Mouse (Mus musculus) neural tube, embryonic 15.5 days (tissue): ENCODE measurements around the gene Fgf10. TPM values are rescaled to one million over a fixed set of nuclear protein-coding genes. Genes with fewer than 3 reads are reported as not detected.

Experiments used
- ATAC-seq: fragments of 200-750 bp; cut with Nextera tagmentation; 2 replicates; pipeline ENCODE4 v1.8.0; 2017; ENCODE audit warnings: mild to moderate bottlenecking, moderate TSS enrichment, moderate library complexity; ENCODE audit not compliant: low FRiP score
- H3K27ac ChIP-seq: fragments of 300-500 bp; sonication (generic); replicated peaks from 2 replicates; pipeline ENCODE4 v1.5.1; 2015; ENCODE audit warnings: mild to moderate bottlenecking, inconsistent platforms
- H3K27me3 ChIP-seq: fragments of 300-500 bp; sonication (generic); replicated peaks from 2 replicates; pipeline ENCODE4 v1.6.1; 2015; ENCODE audit warnings: inconsistent platforms
- H3K36me3 ChIP-seq: fragments of 300-500 bp; sonication (generic); 2 replicates; pipeline ENCODE4 v1.6.1; 2015; ENCODE audit warnings: inconsistent platforms
- H3K4me1 ChIP-seq: fragments of 300-500 bp; sonication (generic); 2 replicates; pipeline ENCODE4 v1.6.1; 2015; ENCODE audit warnings: inconsistent platforms
- H3K4me2 ChIP-seq: fragments of 300-500 bp; sonication (generic); 2 replicates; pipeline ENCODE4 v1.6.1; 2015; ENCODE audit warnings: inconsistent platforms, mild to moderate bottlenecking, moderate library complexity
- H3K4me3 ChIP-seq: fragments of 300-500 bp; sonication (generic); replicated peaks from 2 replicates; pipeline ENCODE4 v1.5.1; 2015; ENCODE audit warnings: mild to moderate bottlenecking, inconsistent platforms
- H3K9ac ChIP-seq: fragments of 300-500 bp; sonication (generic); replicated peaks from 2 replicates; pipeline ENCODE4 v1.6.1; 2015; ENCODE audit warnings: mild to moderate bottlenecking, inconsistent platforms
- H3K9me3 ChIP-seq: fragments of 300-500 bp; sonication (generic); replicated peaks from 2 replicates; pipeline ENCODE4 v1.6.1; 2016; ENCODE audit warnings: inconsistent platforms
- WGBS: fragments of 180-500 bp; shearing (Covaris S2); methylation state at CpG from one replicate; pipeline ENCODE4 v1.1.7; 2015; ENCODE audit warnings: mixed read lengths; 5-methylcytosine and 5-hydroxymethylcytosine counted together
- polyA plus RNA-seq: library from polyadenylated mRNA; unstranded; fragments of >200 nt; fragmentation: Nextera tagmentation; extraction: Ambion mirVana; gene quantifications from 2 replicates; pipeline ENCODE4 v1.2.1, GENCODE M21; 2015

Gene Fgf10
- polyA plus RNA-seq, 1 experiment from 2014 or later = 2.3 TPM

DNA sequence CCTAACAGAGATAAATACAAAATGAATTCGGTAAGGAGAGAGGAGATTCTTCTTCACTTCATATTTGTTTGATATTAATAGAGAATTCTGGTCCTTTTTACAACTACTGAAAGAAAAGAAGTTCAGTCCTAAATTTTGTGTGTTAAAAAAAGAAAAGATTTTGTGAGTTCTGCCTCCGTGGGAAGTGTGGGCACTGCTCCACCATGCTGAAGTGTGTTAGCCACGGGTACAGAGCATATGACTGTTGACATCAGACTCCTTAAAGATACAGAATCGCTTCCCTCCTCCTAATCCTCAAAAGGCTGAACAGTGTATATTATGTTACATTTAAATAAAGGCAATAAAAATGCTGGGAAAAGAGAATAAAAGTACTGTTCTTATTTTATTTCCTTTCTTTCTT lies 122.2 kb downstream of the Fgf10 start:
- no peaks in the 10 kb centered on the region for H3K27me3 ChIP-seq
- no peaks in the 10 kb centered on the region for H3K36me3 ChIP-seq
- no peaks in the 10 kb centered on the region for H3K4me1 ChIP-seq
- no peak overlapping the region for H3K9ac ChIP-seq
- H3K9me3 ChIP-seq = no peaks in the 10 kb centered on the region
- no peak for ATAC-seq
- H3K4me2 ChIP-seq = no peak overlapping the region
- 70% methylated on average over 4 of the region's 4 CpGs for WGBS
- no peak overlapping the region for H3K27ac ChIP-seq
- no peak overlapping the region for H3K4me3 ChIP-seq

DNA sequence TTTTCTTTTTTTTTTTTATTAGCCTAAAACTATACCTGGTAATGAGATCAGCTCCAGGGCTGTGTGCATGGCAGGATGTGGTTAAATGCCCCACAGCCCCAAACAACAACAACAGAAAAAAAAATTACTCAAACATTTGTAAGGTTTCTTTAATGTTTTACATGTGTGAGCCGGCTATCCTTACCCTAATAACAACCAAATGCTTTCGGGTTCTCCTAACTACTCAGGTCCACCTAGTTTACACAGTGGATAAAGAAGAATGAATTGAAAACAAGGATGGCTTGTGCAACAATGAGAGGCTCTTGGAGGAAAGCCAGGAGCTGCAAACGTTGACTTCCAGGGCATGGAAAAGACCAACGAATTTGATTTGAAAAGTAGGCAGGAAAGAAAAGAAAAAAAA lies 122.6 kb downstream of the Fgf10 start:
- H3K36me3 ChIP-seq = no peaks in the 10 kb centered on the region
- no peak overlapping the region for H3K4me3 ChIP-seq
- no peaks in the 10 kb centered on the region for H3K9me3 ChIP-seq
- no peaks in the 10 kb centered on the region for H3K27me3 ChIP-seq
- H3K27ac ChIP-seq = no peak overlapping the region
- no peaks in the 10 kb centered on the region for H3K4me1 ChIP-seq
- WGBS = 46% methylated on average over 4 of the region's 4 CpGs
- no peak overlapping the region for H3K9ac ChIP-seq
- ATAC-seq = no peak
- H3K4me2 ChIP-seq = no peak overlapping the region

DNA sequence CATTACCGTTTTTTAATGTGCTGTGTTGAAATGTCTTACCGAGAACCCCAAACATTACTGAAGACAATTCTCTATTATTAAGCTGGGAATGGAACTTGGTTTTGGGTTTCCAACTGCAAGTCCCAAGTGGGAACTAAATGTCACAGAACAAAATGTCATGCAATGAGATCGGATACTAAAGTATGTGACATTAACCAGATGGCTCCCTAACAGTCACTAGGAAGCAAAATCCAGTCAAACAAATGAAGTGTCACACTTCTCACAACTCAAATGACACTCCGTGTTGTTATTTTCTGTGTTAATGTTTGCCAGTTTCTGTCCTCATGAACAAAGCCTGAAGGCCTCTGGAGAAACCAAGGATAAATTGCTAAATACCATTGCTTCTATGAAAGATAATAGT lies 130.6 kb downstream of the Fgf10 start:
- Histone ChIP-seq H3K27ac (no peak overlapping the region), H3K4me1 (no peaks in the 10 kb centered on the region), H3K9me3 (no peaks in the 10 kb centered on the region), H3K27me3 (no peaks in the 10 kb centered on the region), H3K36me3 (no peaks in the 10 kb centered on the region), H3K4me3 (no peak overlapping the region), H3K4me2 (no peak overlapping the region), H3K9ac (no peak overlapping the region)
- no peak for ATAC-seq
- WGBS = 89% methylated on average over 4 of the region's 4 CpGs

DNA sequence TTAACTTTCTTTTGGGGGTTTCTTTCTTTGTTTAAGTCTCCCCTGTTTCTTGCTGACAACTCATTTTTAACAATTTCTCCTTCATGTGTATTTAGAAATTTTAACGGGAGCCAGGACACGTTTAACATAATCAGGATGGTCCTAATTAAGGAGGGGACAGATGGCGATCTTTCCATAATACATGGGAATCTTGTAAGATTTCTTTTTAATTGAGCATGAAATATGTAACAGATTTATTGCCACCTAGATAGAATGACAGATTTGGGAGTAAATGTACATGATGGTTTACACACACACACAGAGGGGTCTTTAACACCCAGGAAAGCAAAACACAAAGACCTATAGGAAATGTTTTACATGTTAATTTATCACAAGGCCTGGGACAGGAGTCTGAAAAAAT lies 137.1 kb downstream of the Fgf10 start:
- H3K4me1 ChIP-seq = no peaks in the 10 kb centered on the region
- no peaks in the 10 kb centered on the region for H3K27me3 ChIP-seq
- no peak overlapping the region for H3K4me3 ChIP-seq
- no peak overlapping the region for H3K27ac ChIP-seq
- no peak overlapping the region for H3K4me2 ChIP-seq
- H3K9me3 ChIP-seq = no peaks in the 10 kb centered on the region
- H3K9ac ChIP-seq = no peak overlapping the region
- no peak for ATAC-seq
- H3K36me3 ChIP-seq = no peaks in the 10 kb centered on the region
- 76% methylated on average over 3 of the region's 3 CpGs for WGBS

DNA sequence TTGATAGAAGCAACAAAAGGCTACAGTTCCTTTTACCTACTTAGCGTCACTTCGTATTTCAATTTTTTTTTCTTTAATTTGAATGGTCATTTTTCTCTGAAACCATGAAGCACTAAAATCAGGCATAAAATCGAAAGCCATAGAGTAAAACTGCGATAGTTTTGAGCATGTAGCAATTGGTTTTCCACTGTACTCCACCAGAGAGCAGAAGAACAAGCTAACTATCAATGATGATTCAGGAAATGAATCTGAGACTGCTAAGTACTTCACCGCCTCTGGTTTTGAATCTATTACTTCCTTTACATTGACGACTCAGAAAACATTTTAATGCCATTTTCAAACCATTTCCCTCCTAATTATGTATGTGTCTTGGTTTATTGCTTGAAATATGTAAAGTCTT lies 150.2 kb downstream of the Fgf10 start:
- WGBS = 89% methylated on average over 6 of the region's 6 CpGs
- H3K4me3 ChIP-seq = no peak overlapping the region
- ATAC-seq = no peak
- H3K36me3 ChIP-seq = no peaks in the 10 kb centered on the region
- H3K27me3 ChIP-seq = no peaks in the 10 kb centered on the region
- no peak overlapping the region for H3K27ac ChIP-seq
- H3K4me2 ChIP-seq = no peak overlapping the region
- no peak overlapping the region for H3K9ac ChIP-seq
- H3K9me3 ChIP-seq = no peaks in the 10 kb centered on the region
- H3K4me1 ChIP-seq = no peaks in the 10 kb centered on the region

DNA sequence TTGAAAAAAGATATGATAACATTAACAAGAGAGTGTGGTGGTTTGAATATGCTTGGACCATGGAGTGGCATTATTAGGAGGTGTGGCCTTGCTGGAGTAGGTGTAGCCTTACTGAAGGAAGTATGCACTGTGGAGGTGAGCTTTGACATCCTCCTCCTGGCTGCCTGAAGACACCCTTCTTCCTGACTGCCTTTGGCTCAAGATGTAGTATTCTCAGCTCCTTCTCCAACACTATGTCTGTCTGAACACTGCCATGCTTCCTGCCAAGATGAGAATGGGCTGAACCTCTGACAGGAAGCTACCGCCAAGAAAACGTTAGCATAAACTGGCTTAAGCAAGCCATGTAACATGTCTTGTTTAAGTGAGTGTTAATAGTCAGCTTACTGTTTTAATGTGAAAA lies 153.5 kb downstream of the Fgf10 start:
- H3K27me3 ChIP-seq = no peaks in the 10 kb centered on the region
- H3K4me2 ChIP-seq = no peak overlapping the region
- no peak for ATAC-seq
- no peak overlapping the region for H3K9ac ChIP-seq
- H3K36me3 ChIP-seq = no peaks in the 10 kb centered on the region
- H3K4me3 ChIP-seq = no peak overlapping the region
- 98% methylated on average over 2 of the region's 2 CpGs for WGBS
- H3K27ac ChIP-seq = no peak overlapping the region
- no peaks in the 10 kb centered on the region for H3K9me3 ChIP-seq
- H3K4me1 ChIP-seq = no peaks in the 10 kb centered on the region

DNA sequence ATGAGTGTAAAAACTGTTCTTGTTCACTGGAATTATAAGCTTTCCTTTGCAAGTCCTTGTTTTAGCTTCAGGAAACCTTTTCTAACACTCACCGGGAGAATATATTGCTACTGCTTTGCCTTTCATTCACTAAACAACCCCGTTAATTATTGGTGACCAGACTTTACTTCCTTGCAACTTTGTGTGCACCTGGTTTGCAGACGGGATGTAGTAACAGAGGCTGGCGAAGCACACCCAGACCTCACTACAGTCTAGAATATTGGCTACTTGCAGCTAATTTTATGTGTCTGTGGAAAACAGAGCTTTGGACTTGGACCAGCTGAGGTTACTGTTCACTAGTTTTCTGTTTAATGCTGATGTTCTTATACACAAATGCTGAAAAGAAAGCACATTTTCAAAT lies 155.5 kb downstream of the Fgf10 start:
- no peak for ATAC-seq
- Histone ChIP-seq H3K4me1 (no peaks in the 10 kb centered on the region), H3K27ac (no peak overlapping the region), H3K36me3 (no peaks in the 10 kb centered on the region), H3K4me2 (no peak overlapping the region), H3K4me3 (no peak overlapping the region), H3K9ac (no peak overlapping the region), H3K9me3 (no peaks in the 10 kb centered on the region), H3K27me3 (no peaks in the 10 kb centered on the region)
- 80% methylated on average over 4 of the region's 4 CpGs for WGBS

DNA sequence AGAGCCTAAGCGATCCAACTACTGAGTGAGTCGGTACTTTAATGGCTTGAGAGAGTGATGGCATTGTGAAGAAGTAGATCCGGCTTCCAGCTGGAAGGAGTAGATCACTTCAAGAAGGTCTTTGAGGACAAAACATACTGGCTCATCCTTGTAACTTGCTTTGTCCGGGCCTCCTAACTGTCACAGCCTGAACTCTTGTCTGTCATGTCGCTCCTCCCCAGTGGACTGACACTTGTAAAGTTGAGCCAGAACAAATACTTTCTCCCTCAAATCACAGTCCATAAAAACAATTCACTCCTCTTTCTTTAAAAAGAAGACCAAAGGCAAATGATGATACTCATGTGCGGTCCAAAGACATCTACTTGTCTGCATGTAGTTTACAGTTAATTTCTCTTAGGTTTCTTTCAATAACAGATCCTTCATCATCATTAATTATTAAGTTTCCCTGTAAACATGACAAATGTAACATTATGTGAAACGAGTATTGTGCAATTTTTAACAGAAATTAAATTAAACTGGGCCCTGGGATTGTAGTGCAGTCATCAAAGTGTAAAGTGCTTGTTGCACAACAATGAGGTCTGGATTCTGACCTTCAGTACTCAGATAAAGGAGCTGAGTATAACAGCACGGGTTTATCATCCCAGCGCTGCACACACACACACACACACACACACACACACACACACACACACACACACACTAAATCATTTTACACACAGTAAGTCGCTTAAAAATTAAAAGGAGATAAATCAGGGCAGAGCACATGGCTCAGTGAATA lies 159.2 kb downstream of the Fgf10 start:
- H3K9me3 ChIP-seq = no peaks in the 10 kb centered on the region
- H3K9ac ChIP-seq = no peak overlapping the region
- 88% methylated on average over 10 of the region's 10 CpGs for WGBS
- H3K36me3 ChIP-seq = no peaks in the 10 kb centered on the region
- no peak for ATAC-seq
- no peaks in the 10 kb centered on the region for H3K4me1 ChIP-seq
- H3K4me2 ChIP-seq = no peak overlapping the region
- H3K27ac ChIP-seq = no peak overlapping the region
- H3K4me3 ChIP-seq = no peak overlapping the region
- H3K27me3 ChIP-seq = no peaks in the 10 kb centered on the region

DNA sequence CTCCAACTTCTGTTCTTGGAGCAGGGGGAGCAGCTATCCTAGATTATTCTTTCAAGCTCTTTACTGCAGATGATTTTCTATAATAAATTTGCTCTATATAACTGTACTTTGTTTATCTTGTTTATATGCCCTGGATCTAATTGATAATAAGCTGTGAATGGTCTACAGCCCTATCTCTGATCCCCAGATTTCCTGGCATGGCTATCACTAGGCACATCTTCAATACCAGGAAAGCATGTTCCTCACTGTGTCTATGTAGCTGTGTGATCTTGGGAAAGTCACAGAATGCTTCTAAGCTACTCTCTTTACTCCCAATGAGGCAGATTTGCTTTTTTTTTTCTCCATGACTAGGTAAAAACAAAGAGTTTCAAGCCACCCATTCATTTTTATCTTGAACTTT lies 164.4 kb downstream of the Fgf10 start:
- H3K4me3 ChIP-seq = no peak overlapping the region
- H3K4me2 ChIP-seq = no peak overlapping the region
- no peaks in the 10 kb centered on the region for H3K27me3 ChIP-seq
- H3K27ac ChIP-seq = no peak overlapping the region
- ATAC-seq = no peak
- H3K36me3 ChIP-seq = no peaks in the 10 kb centered on the region
- H3K9ac ChIP-seq = no peak overlapping the region
- no peaks in the 10 kb centered on the region for H3K4me1 ChIP-seq
- no peaks in the 10 kb centered on the region for H3K9me3 ChIP-seq

DNA sequence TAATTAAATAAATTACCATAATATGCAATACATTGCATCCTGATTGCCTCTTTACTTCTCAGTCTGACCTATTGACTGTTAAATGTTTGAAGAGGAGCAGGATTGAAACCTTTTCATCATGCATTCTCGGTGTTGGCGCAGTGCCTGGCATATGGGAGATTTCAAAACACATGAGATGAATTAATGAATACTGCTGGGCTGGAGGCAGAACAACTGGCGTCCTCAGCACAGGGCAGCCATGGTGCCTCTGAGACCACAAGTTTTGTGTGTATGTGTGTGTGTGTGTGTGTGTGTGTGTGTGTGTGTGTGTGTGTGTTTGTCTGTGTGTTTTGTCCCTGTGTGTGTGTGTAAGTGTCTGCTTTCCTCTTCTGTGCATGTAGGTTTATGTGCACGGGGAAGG lies 165.5 kb downstream of the Fgf10 start:
- Histone ChIP-seq H3K4me3 (no peak overlapping the region), H3K4me2 (no peak overlapping the region), H3K27ac (no peak overlapping the region), H3K9me3 (no peaks in the 10 kb centered on the region), H3K27me3 (no peaks in the 10 kb centered on the region), H3K36me3 (no peaks in the 10 kb centered on the region), H3K9ac (no peak overlapping the region), H3K4me1 (no peaks in the 10 kb centered on the region)
- no peak for ATAC-seq
- 75% methylated on average over 4 of the region's 4 CpGs for WGBS
